Mouse (Mus musculus) forebrain, embryonic 12.5 days (tissue): ENCODE data around the gene Pimreg. TPM values are rescaled to one million over a fixed set of nuclear protein-coding genes. Genes with fewer than 3 reads are reported as not detected.

Experiments
- ATAC-seq: fragments of 200-750 bp; cut with Nextera tagmentation; 2 replicates; pipeline ENCODE4 v1.8.0; 2017; ENCODE audit warnings: moderate TSS enrichment; ENCODE audit not compliant: low FRiP score
- H3K27ac ChIP-seq: fragments of 300-500 bp; sonication (generic); 2 replicates; pipeline ENCODE4 v1.5.1; 2016; ENCODE audit warnings: mild to moderate bottlenecking
- H3K27me3 ChIP-seq: fragments of 300-500 bp; sonication (generic); 2 replicates; pipeline ENCODE4 v1.6.1; 2016; ENCODE audit warnings: mild to moderate bottlenecking
- H3K36me3 ChIP-seq: fragments of 300-500 bp; sonication (generic); replicated peaks from 2 replicates; pipeline ENCODE4 v1.6.1; 2016; ENCODE audit warnings: mild to moderate bottlenecking
- H3K4me1 ChIP-seq: fragments of 300-500 bp; sonication (generic); 2 replicates; pipeline ENCODE4 v1.6.1; 2016
- H3K4me2 ChIP-seq: fragments of 300-500 bp; sonication (generic); 2 replicates; pipeline ENCODE4 v1.6.1; 2016; ENCODE audit warnings: mild to moderate bottlenecking, moderate library complexity
- H3K4me3 ChIP-seq: fragments of 300-500 bp; sonication (generic); replicated peaks from 2 replicates; pipeline ENCODE4 v1.5.1; 2016; ENCODE audit warnings: mild to moderate bottlenecking
- H3K9ac ChIP-seq: fragments of 300-500 bp; sonication (generic); 2 replicates; pipeline ENCODE4 v1.6.1; 2016; ENCODE audit warnings: mild to moderate bottlenecking
- H3K9me3 ChIP-seq: fragments of 300-500 bp; sonication (generic); 2 replicates; pipeline ENCODE4 v1.6.1; 2016
- WGBS: fragments of 180-500 bp; shearing (Covaris S2); methylation state at CpG from one replicate; pipeline ENCODE4 v1.1.7; 2016; 5-methylcytosine and 5-hydroxymethylcytosine counted together
- polyA plus RNA-seq: library from polyadenylated mRNA; unstranded; fragments of >200 nt; fragmentation: Nextera tagmentation; extraction: Ambion mirVana; gene quantifications from 2 replicates; pipeline ENCODE4 v1.2.1, GENCODE M21; 2016

Gene Pimreg
- 187 and 191 TPM in 2 replicates for polyA plus RNA-seq

- no peaks in the 10 kb centered on the region for H3K9me3 ChIP-seq
- WGBS = under 1% methylated on average over 52 of the region's 52 CpGs
- peak within 1 kb of the TSS; percentile 63 for H3K4me3 ChIP-seq
Measured at GRCm38 (mm10) chr11:72041768-72042607, at the start of gene Pimreg. TSS of gene Pimreg (plus strand) at chr11:72042032.

GRCm38 (mm10) chr11:71992438-71992837 lies 49.4 kb upstream of the Pimreg start:
- no peaks in the 10 kb centered on the region for H3K36me3 ChIP-seq
- H3K27me3 ChIP-seq = peaks cover 7% of the 10 kb centered on the region
- ATAC-seq = no peak
- H3K4me1 ChIP-seq = peaks cover 17% of the 10 kb centered on the region
- no peak overlapping the region for H3K4me2 ChIP-seq
- no peak overlapping the region for H3K9ac ChIP-seq
- 89% methylated on average over 12 of the region's 12 CpGs for WGBS
- no peaks in the 10 kb centered on the region for H3K9me3 ChIP-seq
- H3K4me3 ChIP-seq = no peak overlapping the region
- H3K27ac ChIP-seq = no peak overlapping the region

More at GRCm38 (mm10) chr11:72041768-72042607, at the start of gene Pimreg:
- Histone ChIP-seq H3K27ac (peak within 1 kb of the TSS; percentile 88), H3K9ac (peak within 1 kb of the TSS; percentile 69), H3K4me1 (peaks cover 61% of the 10 kb centered on the region), H3K36me3 (peaks cover 32% of the 10 kb centered on the region), H3K4me2 (peak within 1 kb of the TSS; percentile 79), H3K27me3 (no peaks in the 10 kb centered on the region)
- ATAC-seq = peak; percentile 95

- ATAC-seq = peak; percentile 55; the same call in 1 of the 2 replicates
- Histone ChIP-seq H3K4me2 (peak overlapping the region; percentile 34), H3K27ac (no peak overlapping the region), H3K4me3 (no peak overlapping the region), H3K27me3 (peaks cover 12% of the 10 kb centered on the region), H3K36me3 (no peaks in the 10 kb centered on the region), H3K9me3 (no peaks in the 10 kb centered on the region), H3K4me1 (peaks cover 15% of the 10 kb centered on the region), H3K9ac (no peak overlapping the region)
- WGBS = 18% methylated on average over 9 of the region's 9 CpGs
Measured at GRCm38 (mm10) chr11:71995968-71996511, 45.8 kb upstream of the Pimreg start.

- no peak for ATAC-seq
- 29% methylated on average over 11 of the region's 11 CpGs for WGBS
- no peak overlapping the region for H3K27ac ChIP-seq
- H3K9ac ChIP-seq = no peak overlapping the region
- peaks cover 15% of the 10 kb centered on the region for H3K4me1 ChIP-seq
- H3K27me3 ChIP-seq = peaks cover 13% of the 10 kb centered on the region
- H3K36me3 ChIP-seq = no peaks in the 10 kb centered on the region
- no peak overlapping the region for H3K4me3 ChIP-seq
- H3K9me3 ChIP-seq = no peaks in the 10 kb centered on the region
- 0 out of 2 replicates have a peak overlapping the region, but pooled peaks have one; percentile 21 for H3K4me2 ChIP-seq
Measured at GRCm38 (mm10) chr11:71996805-71997204, 45.0 kb upstream of the Pimreg start.

GRCm38 (mm10) chr11:72000194-72000593 lies 41.6 kb upstream of the Pimreg start:
- H3K27ac ChIP-seq = no peak overlapping the region
- no peak for ATAC-seq
- H3K9me3 ChIP-seq = no peaks in the 10 kb centered on the region
- WGBS = 88% methylated on average over 6 of the region's 6 CpGs
- H3K9ac ChIP-seq = no peak overlapping the region
- no peak overlapping the region for H3K4me2 ChIP-seq
- H3K4me3 ChIP-seq = no peak overlapping the region
- H3K27me3 ChIP-seq = peaks cover 13% of the 10 kb centered on the region
- peaks cover 15% of the 10 kb centered on the region for H3K4me1 ChIP-seq
- H3K36me3 ChIP-seq = no peaks in the 10 kb centered on the region

- peaks cover 11% of the 10 kb centered on the region for H3K27me3 ChIP-seq
- H3K4me3 ChIP-seq = no peak overlapping the region
- H3K9ac ChIP-seq = no peak overlapping the region
- no peaks in the 10 kb centered on the region for H3K9me3 ChIP-seq
- no peaks in the 10 kb centered on the region for H3K36me3 ChIP-seq
- WGBS = 49% methylated on average over 13 of the region's 13 CpGs
- H3K4me2 ChIP-seq = no peak overlapping the region
- ATAC-seq = no peak
- H3K4me1 ChIP-seq = no peaks in the 10 kb centered on the region
- no peak overlapping the region for H3K27ac ChIP-seq
Measured at GRCm38 (mm10) chr11:72002138-72002853, 39.5 kb upstream of the Pimreg start.

GRCm38 (mm10) chr11:72003171-72003570 lies 38.7 kb upstream of the Pimreg start:
- Histone ChIP-seq H3K27me3 (0 out of 2 replicates have a peak, but pooled peaks cover 5% of the 10 kb centered on the region), H3K9ac (no peak overlapping the region), H3K4me2 (no peak overlapping the region), H3K36me3 (no peaks in the 10 kb centered on the region), H3K9me3 (no peaks in the 10 kb centered on the region), H3K27ac (no peak overlapping the region), H3K4me3 (no peak overlapping the region), H3K4me1 (no peaks in the 10 kb centered on the region)
- ATAC-seq = no peak
- WGBS = 59% methylated on average over 9 of the region's 9 CpGs

GRCm38 (mm10) chr11:72005547-72005946 lies 36.3 kb upstream of the Pimreg start:
- Histone ChIP-seq H3K9me3 (no peaks in the 10 kb centered on the region), H3K36me3 (no peaks in the 10 kb centered on the region), H3K4me2 (no peak overlapping the region), H3K9ac (no peak overlapping the region), H3K4me1 (peaks cover 5% of the 10 kb centered on the region), H3K27me3 (peaks cover 18% of the 10 kb centered on the region), H3K4me3 (no peak overlapping the region), H3K27ac (no peak overlapping the region)
- WGBS = 87% methylated on average over 6 of the region's 6 CpGs
- ATAC-seq = no peak

- no peaks in the 10 kb centered on the region for H3K9me3 ChIP-seq
Measured at GRCm38 (mm10) chr11:72010367-72010766, 31.5 kb upstream of the Pimreg start.

GRCm38 (mm10) chr11:72010940-72011722 lies 30.7 kb upstream of the Pimreg start:
- WGBS = 28% methylated on average over 9 of the region's 9 CpGs
- Histone ChIP-seq H3K9ac (no peak overlapping the region), H3K4me3 (no peak overlapping the region), H3K4me1 (peaks cover 33% of the 10 kb centered on the region), H3K36me3 (no peaks in the 10 kb centered on the region), H3K27me3 (peaks cover 25% of the 10 kb centered on the region), H3K27ac (peak overlapping the region; percentile 81), H3K9me3 (no peaks in the 10 kb centered on the region), H3K4me2 (peak overlapping the region; percentile 25; the same call in 1 of the 2 replicates)
- peak; percentile 53; the same call in 1 of the 2 replicates for ATAC-seq

More at GRCm38 (mm10) chr11:72010367-72010766, 31.5 kb upstream of the Pimreg start:
- Histone ChIP-seq H3K9ac (no peak overlapping the region), H3K36me3 (no peaks in the 10 kb centered on the region), H3K27ac (0 out of 2 replicates have a peak overlapping the region, but pooled peaks have one; percentile 75), H3K27me3 (peaks cover 25% of the 10 kb centered on the region), H3K4me2 (no peak overlapping the region), H3K4me3 (no peak overlapping the region), H3K4me1 (peaks cover 33% of the 10 kb centered on the region)
- ATAC-seq = no peak
- 37% methylated on average over 5 of the region's 5 CpGs for WGBS

GRCm38 (mm10) chr11:72011955-72012354 lies 29.9 kb upstream of the Pimreg start:
- Histone ChIP-seq H3K27ac (peak overlapping the region; percentile 81), H3K4me2 (no peak overlapping the region), H3K9ac (no peak overlapping the region), H3K27me3 (peaks cover 25% of the 10 kb centered on the region), H3K4me3 (no peak overlapping the region), H3K36me3 (no peaks in the 10 kb centered on the region), H3K4me1 (peaks cover 33% of the 10 kb centered on the region), H3K9me3 (no peaks in the 10 kb centered on the region)
- WGBS = 65% methylated on average over 1 of the region's 1 CpGs
- no peak for ATAC-seq
